Mouse (Mus musculus) neural tube, embryonic 14.5 days (tissue): Measurements from ENCODE around the gene Dido1. TPM values are rescaled to one million over a fixed set of nuclear protein-coding genes. Genes with fewer than 3 reads are reported as not detected.
A peak's percentile ranks its signal among the peaks of the same experiment; 100 is the strongest.

Experiments
- ATAC-seq: fragments of 200-750 bp; cut with Nextera tagmentation; 2 replicates; pipeline ENCODE4 v1.8.0; 2017; ENCODE audit warnings: low read depth, mild to moderate bottlenecking, moderate TSS enrichment, moderate library complexity
- H3K27ac ChIP-seq: fragments of 300-500 bp; sonication (generic); 2 replicates; pipeline ENCODE4 v1.5.1; 2014; ENCODE audit warnings: low read depth, mild to moderate bottlenecking, control low read depth, low read length, moderate library complexity, mixed read lengths
- H3K27me3 ChIP-seq: fragments of 300-500 bp; sonication (generic); 2 replicates; pipeline ENCODE4 v1.6.1; 2014; ENCODE audit warnings: low read length; ENCODE audit not compliant: control insufficient read depth, insufficient read depth
- H3K36me3 ChIP-seq: fragments of 300-500 bp; sonication (generic); 2 replicates; pipeline ENCODE4 v1.6.1; 2014; ENCODE audit warnings: low read length, mixed read lengths; ENCODE audit not compliant: control insufficient read depth, insufficient read depth
- H3K4me1 ChIP-seq: fragments of 300-500 bp; sonication (generic); 2 replicates; pipeline ENCODE4 v1.6.1; 2014; ENCODE audit warnings: low read length; ENCODE audit not compliant: control insufficient read depth, insufficient read depth
- H3K4me2 ChIP-seq: fragments of 300-500 bp; sonication (generic); 2 replicates; pipeline ENCODE4 v1.6.1; 2014; ENCODE audit warnings: mild to moderate bottlenecking, low read depth, low read length, control low read depth
- H3K4me3 ChIP-seq: fragments of 300-500 bp; sonication (generic); 2 replicates; pipeline ENCODE4 v1.5.1; 2014; ENCODE audit warnings: low read depth, low read length, control low read depth, mixed read lengths
- H3K9ac ChIP-seq: fragments of 300-500 bp; sonication (generic); replicated peaks from 2 replicates; pipeline ENCODE4 v1.6.1; 2014; ENCODE audit warnings: low read depth, mild to moderate bottlenecking, control low read depth, low read length, mixed read lengths
- H3K9me3 ChIP-seq: fragments of 300-500 bp; sonication (generic); 2 replicates; pipeline ENCODE4 v1.6.1; 2016; ENCODE audit warnings: low read length; ENCODE audit not compliant: control insufficient read depth
- WGBS: fragments of 180-500 bp; shearing (Covaris S2); extraction: QIAGEN DNeasy Blood & Tissue Kit; methylation state at CpG from one replicate; pipeline ENCODE4 v1.1.7; 2014; 5-methylcytosine and 5-hydroxymethylcytosine counted together
- polyA plus RNA-seq: library from polyadenylated mRNA; unstranded; fragments of >200 nt; fragmentation: Nextera tagmentation; extraction: Ambion mirVana; gene quantifications from 2 replicates; pipeline ENCODE4 v1.2.1, GENCODE M21; 2014

Dido1 gene
- polyA plus RNA-seq, 1 experiment from 2014 or later: 34.8 TPM

- Histone ChIP-seq H3K4me3 (peak overlapping the region; percentile 94), H3K36me3 (no peaks in the 10 kb centered on the region), H3K27me3 (no peaks in the 10 kb centered on the region; the same call in 1 of the 2 replicates), H3K9me3 (no peaks in the 10 kb centered on the region), H3K27ac (peak overlapping the region; percentile 91), H3K4me2 (peak overlapping the region; percentile 96), H3K4me1 (peaks cover 28% of the 10 kb centered on the region), H3K9ac (peak overlapping the region; percentile 97)
- ATAC-seq: peak; percentile 96
- under 1% methylated on average over 66 of the region's 66 CpGs for WGBS
Measured at GRCm38 (mm10) chr2:180701767-180702621, 7.8 kb downstream of the Dido1 start.

DNA sequence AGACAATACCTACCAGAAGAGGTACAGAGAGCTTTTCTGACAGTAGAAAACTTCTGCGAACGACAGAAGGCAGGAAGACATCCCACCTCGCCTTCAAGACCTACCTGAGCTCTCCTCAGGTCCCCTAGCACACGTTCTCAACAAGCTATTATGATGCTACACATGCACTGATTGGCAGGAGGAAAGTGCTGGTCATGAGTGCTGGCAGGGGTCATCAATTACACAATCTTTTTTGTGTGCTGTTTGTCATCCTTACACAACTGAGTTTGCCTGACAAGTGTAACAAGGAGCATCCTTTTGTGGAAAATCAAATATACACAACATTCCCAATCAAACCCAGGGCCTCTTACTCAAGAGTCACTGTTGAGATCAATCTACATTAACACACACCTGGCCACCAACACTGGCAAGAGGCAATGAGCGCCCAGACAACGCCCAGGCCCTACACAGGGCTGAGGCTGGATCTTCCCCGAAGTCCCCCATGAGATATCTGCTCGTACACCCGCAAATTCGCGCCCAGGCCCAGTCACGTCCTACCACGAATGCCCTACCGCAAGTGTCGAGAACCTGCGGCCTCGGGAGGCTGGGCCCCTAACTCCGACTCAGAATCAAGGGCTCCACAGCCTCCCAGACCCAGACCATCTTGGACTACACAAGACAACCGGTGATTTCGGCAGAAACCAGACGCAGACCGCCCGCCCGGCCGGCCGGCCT lies 8.6 kb downstream of the Dido1 start:
- peak overlapping the region; percentile 96 for H3K4me2 ChIP-seq
- H3K36me3 ChIP-seq: no peaks in the 10 kb centered on the region
- peaks cover 28% of the 10 kb centered on the region for H3K4me1 ChIP-seq
- peak overlapping the region; percentile 97 for H3K9ac ChIP-seq
- 6% methylated on average over 26 of the region's 26 CpGs for WGBS
- H3K9me3 ChIP-seq: no peaks in the 10 kb centered on the region
- peak overlapping the region; percentile 94 for H3K4me3 ChIP-seq
- peak overlapping the region; percentile 91 for H3K27ac ChIP-seq
- peak; percentile 22 for ATAC-seq
- no peaks in the 10 kb centered on the region; the same call in 1 of the 2 replicates for H3K27me3 ChIP-seq

- peak overlapping the region; percentile 97 for H3K9ac ChIP-seq
- H3K27ac ChIP-seq: no peak overlapping the region
- ATAC-seq: no peak
- no peaks in the 10 kb centered on the region for H3K9me3 ChIP-seq
- WGBS: 77% methylated on average over 5 of the region's 5 CpGs
- H3K4me1 ChIP-seq: peaks cover 31% of the 10 kb centered on the region
- H3K27me3 ChIP-seq: no peaks in the 10 kb centered on the region; the same call in 1 of the 2 replicates
- H3K36me3 ChIP-seq: no peaks in the 10 kb centered on the region
- peak overlapping the region; percentile 96 for H3K4me2 ChIP-seq
- peak overlapping the region; percentile 94 for H3K4me3 ChIP-seq
Measured at GRCm38 (mm10) chr2:180700457-180700856, 9.3 kb downstream of the Dido1 start.

DNA sequence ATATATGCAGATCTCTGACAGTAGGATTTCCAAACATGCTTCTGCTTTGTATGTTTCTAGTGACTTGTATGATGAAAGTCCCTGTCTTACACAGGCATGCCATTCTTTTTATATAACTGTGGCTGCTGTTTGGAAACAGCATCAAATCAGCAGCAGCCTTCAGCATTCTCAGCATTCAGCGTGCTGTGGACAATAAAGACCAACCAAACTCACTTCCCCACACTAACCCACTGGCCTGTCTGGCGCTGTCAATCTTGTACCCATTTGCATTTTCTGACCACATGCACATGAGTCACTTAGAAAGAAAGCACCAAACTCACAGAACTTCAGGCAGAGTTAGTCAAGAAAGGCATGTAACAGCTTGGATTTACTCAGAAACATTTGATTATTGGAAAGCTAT lies 14.6 kb downstream of the Dido1 start:
- Histone ChIP-seq H3K4me3 (no peak overlapping the region), H3K9me3 (no peaks in the 10 kb centered on the region), H3K36me3 (no peaks in the 10 kb centered on the region), H3K27me3 (no peaks in the 10 kb centered on the region), H3K9ac (no peak overlapping the region), H3K4me2 (no peak overlapping the region), H3K4me1 (peaks cover 21% of the 10 kb centered on the region), H3K27ac (no peak overlapping the region)
- ATAC-seq: no peak
- 71% methylated on average over 2 of the region's 2 CpGs for WGBS

DNA sequence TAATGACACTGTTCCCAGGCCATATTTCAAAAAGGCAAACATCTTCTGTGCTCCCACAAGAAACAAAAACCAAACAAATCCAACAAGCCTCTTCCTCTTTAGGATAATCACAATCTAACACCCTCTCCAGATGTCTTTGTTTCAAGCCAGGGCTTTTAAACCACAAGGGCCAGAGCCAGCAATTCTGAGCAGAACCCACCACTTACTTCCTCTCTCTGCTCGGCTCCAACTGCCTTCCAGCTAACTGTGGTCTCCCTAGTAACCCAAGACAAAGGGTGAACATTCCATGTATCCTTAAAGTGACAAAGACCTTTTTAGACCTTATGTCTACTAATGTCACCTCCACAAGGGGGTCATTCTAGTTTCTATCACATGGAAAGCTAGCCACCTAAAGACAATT lies 17.2 kb downstream of the Dido1 start:
- Histone ChIP-seq H3K27ac (no peak overlapping the region), H3K27me3 (no peaks in the 10 kb centered on the region), H3K36me3 (peaks cover 20% of the 10 kb centered on the region), H3K9ac (no peak overlapping the region), H3K4me3 (no peak overlapping the region), H3K4me1 (peaks cover 9% of the 10 kb centered on the region), H3K4me2 (0 out of 2 replicates have a peak overlapping the region, but pooled peaks have one; percentile 3), H3K9me3 (no peaks in the 10 kb centered on the region)
- WGBS: 0% methylated on average over 1 of the region's 1 CpGs
- peak; percentile 68; the same call in 1 of the 2 replicates for ATAC-seq

DNA sequence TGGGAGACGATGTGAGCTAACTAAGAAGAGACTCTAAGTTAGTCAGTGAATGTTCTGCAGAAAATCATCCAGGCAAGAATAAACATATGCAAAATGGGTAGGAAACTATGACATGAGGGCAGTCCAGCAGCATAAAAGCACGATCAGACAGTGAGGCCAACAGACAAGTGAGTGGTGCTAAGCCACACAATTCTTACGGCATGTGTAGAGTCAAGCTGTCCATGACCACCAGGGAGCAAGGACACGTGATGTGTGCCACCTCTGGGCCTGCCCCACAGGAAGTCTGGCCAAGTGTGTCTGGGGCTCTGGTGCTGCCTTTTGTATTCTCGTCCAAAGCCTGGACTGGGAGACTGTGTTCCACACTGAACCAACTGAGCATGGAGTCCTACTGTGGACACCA lies 20.0 kb downstream of the Dido1 start:
- H3K27me3 ChIP-seq: no peaks in the 10 kb centered on the region
- H3K4me3 ChIP-seq: no peak overlapping the region
- H3K4me2 ChIP-seq: no peak overlapping the region
- no peak overlapping the region for H3K9ac ChIP-seq
- H3K27ac ChIP-seq: no peak overlapping the region
- H3K36me3 ChIP-seq: peaks cover 34% of the 10 kb centered on the region
- 91% methylated on average over 5 of the region's 5 CpGs for WGBS
- ATAC-seq: no peak
- no peaks in the 10 kb centered on the region for H3K9me3 ChIP-seq
- H3K4me1 ChIP-seq: peaks cover 4% of the 10 kb centered on the region; the same call in 1 of the 2 replicates

DNA sequence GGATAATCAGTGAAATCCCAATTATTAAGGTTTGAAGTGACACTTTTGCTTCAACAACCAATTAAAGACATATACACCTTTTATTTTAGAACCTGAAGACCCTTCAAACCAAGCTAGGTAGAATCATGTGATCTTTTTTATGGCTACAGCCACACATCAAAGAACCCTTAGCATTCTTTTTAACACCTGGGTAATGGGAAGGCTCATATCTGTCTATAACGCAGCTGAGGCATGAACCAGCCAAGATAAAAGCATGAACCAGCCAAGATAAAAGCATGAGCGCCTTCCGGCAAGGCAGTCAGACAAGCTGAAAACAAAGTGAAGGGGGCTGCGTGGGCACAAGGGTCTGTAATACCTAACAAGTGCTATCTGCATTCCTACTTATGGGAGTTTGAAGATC lies 25.8 kb downstream of the Dido1 start:
- Histone ChIP-seq H3K9ac (no peak overlapping the region), H3K4me1 (no peaks in the 10 kb centered on the region), H3K27ac (no peak overlapping the region), H3K4me2 (no peak overlapping the region), H3K4me3 (no peak overlapping the region), H3K27me3 (no peaks in the 10 kb centered on the region), H3K36me3 (peaks cover 69% of the 10 kb centered on the region), H3K9me3 (no peaks in the 10 kb centered on the region)
- ATAC-seq: no peak
- 98% methylated on average over 4 of the region's 4 CpGs for WGBS

- no peaks in the 10 kb centered on the region for H3K4me1 ChIP-seq
- 96% methylated on average over 2 of the region's 2 CpGs for WGBS
- H3K9me3 ChIP-seq: no peaks in the 10 kb centered on the region
- H3K4me2 ChIP-seq: no peak overlapping the region
- H3K4me3 ChIP-seq: no peak overlapping the region
- no peak for ATAC-seq
- H3K9ac ChIP-seq: no peak overlapping the region
- no peak overlapping the region for H3K27ac ChIP-seq
- peaks cover 66% of the 10 kb centered on the region for H3K36me3 ChIP-seq
- no peaks in the 10 kb centered on the region for H3K27me3 ChIP-seq
Measured at GRCm38 (mm10) chr2:180683524-180683923, 26.3 kb downstream of the Dido1 start.

GRCm38 (mm10) chr2:180681225-180681624 lies 28.6 kb downstream of the Dido1 start:
- no peaks in the 10 kb centered on the region for H3K9me3 ChIP-seq
- no peak overlapping the region for H3K27ac ChIP-seq
- no peaks in the 10 kb centered on the region for H3K4me1 ChIP-seq
- H3K36me3 ChIP-seq: peaks cover 47% of the 10 kb centered on the region
- no peak overlapping the region for H3K4me3 ChIP-seq
- ATAC-seq: no peak
- no peak overlapping the region for H3K9ac ChIP-seq
- no peaks in the 10 kb centered on the region for H3K27me3 ChIP-seq
- no peak overlapping the region for H3K4me2 ChIP-seq
- 56% methylated on average over 2 of the region's 2 CpGs for WGBS
